Mouse (Mus musculus) kidney, adult 9 months (tissue): ENCODE data around the gene Rasl2-9.
"Not testable (repeated sequence)": the region's sequence is repeated elsewhere in the genome, so short reads cannot be mapped to it uniquely, and the experiment has no call there.

Source experiments
- DNase-seq: peaks from one replicate; pipeline ENCODE4 v3.0.0; 2022

Gene Rasl2-9

DNA sequence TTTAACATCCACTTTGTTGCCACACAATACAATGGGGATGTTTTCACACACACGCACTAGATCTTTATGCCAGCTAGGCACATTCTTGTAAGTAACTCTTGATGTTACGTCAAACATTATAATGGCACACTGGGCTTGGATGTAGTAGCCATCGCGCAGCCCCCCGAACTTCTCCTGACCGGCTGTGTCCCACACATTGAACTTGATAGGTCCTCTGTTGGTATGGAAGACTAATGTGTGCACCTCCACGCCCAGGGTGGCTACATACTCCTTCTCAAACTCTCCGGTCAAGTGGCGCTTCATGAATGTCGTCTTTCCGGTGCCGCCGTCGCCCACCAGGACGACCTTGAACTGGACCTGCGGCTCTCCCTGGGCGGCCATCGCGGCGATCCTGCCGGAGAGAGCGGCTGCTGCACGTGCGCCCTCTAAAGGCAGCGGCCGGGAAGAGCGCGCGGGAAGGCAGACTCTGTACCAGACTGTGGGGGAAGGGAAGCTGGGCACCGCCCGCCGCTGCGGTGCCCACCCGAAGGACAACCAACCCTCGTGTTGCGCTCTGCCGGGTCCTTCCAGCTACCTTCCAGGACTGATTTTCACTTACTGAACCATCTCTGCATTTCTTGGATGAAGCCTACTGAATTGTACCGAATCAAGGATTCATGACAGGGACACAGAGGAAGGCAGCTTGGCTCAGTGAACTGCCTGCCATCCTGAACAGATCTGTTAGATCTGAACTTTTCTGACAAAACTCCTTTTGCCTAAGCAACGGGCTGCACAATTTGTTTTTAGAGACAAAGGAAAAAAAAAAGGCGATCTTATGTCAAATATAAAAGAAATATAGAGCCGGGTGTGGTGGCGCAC, at the start of gene Rasl2-9:
TSS of gene Rasl2-9 (minus strand) at position 402 of the 858 bp plus-strand sequence.
- DNase-seq, result peak; percentile 83

DNA sequence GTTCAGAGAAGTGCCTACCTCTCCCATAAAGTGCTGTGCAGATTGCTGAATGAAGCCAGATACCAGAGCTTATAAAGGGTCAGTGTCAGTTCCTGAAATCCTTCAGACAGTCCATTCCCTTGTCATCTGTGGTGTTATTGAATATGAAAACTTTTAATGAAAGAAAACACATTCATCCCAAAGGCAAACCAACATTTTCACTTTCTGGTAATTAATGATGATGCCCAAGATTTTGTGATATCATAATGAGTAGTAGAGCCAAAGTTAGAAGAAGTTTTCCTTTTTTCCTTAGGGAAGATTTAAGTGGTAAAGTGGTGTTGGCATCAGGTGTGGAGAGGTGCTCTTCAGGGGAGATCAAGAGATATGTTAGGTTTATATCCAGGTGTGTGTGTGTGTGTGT, 23.8 kb upstream of the Rasl2-9 start, which contains the start of gene Vmn1r55:
TSS of gene Vmn1r55 (minus strand) at position 101 of the 400 bp plus-strand sequence.
- not testable (repeated sequence) for DNase-seq

DNA sequence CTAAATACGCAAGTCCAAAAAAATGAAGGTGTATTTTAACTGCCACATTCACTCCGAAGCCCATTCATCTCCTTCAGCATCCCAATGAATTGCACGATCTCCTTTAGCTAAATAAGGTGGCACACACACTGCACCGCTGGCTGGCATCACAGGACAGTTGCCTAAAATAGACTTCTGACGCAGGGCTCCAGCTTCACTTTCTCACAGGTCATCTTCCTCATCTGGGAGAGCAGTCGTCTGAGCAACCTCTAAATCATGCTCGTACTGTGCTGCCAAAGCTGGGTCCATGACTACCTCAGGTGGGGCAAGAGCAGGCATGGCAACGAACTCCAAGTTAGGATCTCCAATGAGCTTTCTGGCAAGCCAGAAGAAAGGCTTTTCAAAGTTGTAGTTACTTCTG, 672 bp downstream of the Rasl2-9 start:
- no peak for DNase-seq

GRCm38 (mm10) chr7:5116850-5117249, 8.9 kb downstream of the Rasl2-9 start, which contains the start of gene Rfpl4:
Rfpl4 (minus strand) TSS chr7:5116950.
- no peak for DNase-seq

DNA sequence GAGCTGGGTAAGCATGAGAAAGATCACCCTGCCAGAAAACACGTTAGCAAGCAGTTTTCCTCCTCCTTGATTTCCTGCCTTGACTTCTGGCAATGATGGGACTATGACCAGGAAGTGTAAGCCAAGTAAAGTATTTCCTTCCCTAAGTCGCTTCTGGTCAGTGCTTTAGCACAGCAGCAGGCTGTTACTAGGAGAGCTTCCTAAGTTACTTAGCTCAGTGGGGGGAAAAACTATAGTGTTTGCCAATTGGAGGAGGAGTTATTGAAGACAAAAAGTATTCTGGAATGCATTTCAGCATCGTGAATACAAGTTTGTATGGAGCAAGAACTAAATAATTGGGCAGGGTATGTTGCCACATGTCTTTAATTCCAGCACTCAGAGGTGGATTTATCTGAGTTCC, 13.0 kb downstream of the Rasl2-9 start:
- no peak for DNase-seq

- no peak for DNase-seq
These were observed 16.4 kb downstream of the Rasl2-9 start for GRCm38 (mm10) chr7:5109301-5109700.

- DNase-seq, result no peak
These were observed 17.5 kb downstream of the Rasl2-9 start for GRCm38 (mm10) chr7:5108272-5108671.

- DNase-seq, result peak; percentile 45
These were observed 23.2 kb downstream of the Rasl2-9 start for GRCm38 (mm10) chr7:5102564-5102963.

- DNase-seq, result no peak
These were observed 24.6 kb downstream of the Rasl2-9 start for GRCm38 (mm10) chr7:5101066-5101663.

DNA sequence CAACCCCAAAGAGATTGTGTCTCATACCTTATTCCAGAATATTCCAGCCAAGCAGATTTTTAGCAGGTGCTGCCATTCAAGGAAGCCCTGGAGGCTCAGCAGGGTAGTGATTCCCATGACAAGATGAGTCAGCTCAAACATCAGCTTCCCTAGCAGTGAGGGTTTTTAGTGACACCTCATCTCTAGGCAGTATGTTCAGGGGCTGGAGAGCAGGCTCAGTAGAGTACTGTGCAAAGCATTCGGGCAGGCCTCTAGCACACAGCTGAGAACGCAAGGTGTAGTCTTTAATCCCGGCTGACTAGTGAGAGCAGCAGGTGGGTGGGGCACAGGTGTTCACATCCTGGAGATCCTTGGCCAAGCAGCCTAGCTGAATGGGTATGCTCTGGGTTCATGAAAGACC, 26.0 kb downstream of the Rasl2-9 start:
- DNase-seq, result no peak

GRCm38 (mm10) chr7:5098769-5099168, 27.0 kb downstream of the Rasl2-9 start:
- DNase-seq, result no peak

DNA sequence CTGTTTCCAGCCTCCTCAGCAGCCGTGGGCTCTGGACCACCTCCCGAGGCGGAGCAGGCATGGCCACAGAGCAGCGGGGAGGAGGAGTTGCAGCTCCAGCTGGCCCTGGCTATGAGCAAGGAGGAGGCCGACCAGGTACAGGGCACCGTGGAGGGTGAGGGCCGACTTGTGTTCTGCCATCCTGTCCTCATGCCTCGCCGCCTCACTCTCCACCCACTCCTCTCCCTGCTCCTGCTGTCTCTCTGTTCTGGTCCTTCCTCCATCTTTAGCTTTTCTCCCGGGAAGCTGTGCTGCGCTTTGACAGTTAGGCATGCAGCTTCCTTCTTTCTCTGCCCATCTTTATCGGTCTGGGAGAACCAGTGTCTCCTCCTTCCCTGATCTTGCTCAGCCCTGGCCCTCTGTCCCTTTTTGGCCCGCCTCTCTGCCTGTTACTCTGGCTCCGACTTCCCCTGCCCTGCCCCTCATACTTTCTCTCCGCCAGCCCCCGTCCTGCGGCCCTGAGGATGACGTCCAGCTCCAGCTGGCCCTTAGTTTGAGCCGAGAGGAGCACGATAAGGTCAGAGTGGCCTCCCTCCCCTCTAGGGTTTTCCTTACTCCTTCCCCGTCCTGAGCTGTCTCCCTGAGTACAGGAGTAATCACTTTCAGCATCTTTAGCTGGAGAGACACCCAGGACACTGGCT, 32.8 kb downstream of the Rasl2-9 start:
- no peak for DNase-seq

DNA sequence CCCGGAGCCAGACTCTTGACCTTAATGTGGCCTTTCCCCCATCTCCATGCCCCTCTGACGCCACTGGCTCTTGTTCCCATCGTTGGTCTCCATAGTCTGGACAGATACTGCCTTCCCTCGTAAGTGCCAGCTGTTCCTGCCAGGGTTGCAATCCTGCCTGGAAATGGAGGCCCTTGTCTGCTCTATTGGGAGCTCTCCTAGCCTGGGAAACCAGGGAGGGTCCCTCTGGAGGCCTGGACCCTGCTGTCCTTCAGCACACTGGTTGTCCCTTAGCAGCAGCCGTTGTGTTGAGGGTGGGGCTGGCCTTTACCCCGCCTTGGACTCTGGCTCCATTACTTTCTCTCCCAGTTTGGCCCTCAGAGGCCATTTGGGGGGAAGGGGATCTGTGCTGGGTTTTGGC, 33.4 kb downstream of the Rasl2-9 start:
- no peak for DNase-seq

DNA sequence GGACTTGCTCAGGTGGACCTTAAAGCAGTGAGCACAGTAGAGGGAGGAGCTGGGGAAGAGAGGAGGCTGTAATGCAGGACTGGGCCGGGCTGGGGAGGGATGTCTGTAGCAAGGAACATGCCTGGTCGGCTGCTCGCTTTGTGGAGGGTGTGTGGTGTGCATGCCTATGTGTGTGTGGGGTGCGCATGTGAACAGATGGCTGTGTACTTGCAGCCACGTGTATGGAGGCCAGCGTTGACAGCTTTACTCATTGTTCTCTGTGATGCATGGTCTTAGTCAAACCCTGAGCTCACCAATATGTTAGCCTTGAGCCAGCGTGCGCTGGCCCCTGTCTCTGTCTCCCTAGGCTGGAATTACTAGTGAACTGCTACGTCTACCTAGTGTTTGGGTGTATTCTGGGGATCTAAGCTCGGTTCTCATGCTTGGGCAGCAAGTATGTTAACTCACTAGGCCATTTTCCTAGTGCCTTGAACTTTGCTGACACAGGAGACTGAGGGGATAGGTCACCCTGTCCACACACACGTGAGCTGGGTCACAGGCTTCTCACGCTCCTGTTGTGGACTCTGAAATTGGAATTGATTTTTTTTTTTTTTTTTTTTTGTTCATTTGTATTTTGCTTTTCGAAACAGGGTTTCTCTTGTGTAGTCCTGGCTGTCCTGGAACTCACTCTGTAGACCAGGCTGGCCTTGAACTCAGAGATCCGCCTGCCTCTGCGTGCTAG, 34.6 kb downstream of the Rasl2-9 start:
- DNase-seq, result no peak

DNA sequence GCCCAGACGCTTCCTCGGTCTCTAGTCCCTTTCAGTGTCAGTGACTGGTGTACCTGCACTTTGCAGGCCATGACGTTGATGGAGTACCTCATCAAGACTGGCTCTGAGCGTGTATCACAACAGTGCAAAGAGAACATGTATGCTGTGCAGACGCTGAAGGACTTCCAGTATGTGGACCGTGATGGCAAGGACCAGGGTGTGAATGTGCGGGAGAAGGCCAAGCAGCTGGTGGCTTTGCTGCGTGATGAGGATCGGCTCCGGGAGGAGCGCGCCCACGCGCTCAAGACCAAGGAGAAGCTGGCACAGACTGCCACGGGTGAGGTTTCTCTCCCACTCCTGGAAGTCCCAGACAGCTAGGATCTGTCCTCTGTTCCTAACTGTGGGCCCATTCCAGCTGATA, 35.9 kb downstream of the Rasl2-9 start:
- no peak for DNase-seq

DNA sequence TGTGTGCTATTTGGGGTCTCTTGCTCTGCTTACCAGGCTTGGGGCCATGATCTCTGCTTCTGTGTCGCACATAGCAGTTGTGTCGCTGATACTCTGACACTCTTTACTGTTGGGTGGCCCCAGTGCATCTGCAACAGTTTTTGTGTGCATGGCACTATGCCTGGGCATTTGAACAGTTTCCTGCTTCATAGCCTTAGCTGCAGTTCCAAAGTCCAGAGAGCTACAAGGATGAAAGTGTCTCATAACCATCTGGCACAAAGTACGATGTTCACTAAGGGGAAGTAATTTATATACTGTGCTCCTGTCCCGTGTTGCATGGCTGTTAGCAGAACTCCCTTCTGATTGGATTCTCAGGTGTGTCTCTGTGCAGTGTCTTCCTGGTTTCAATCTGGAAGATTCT, 37.9 kb downstream of the Rasl2-9 start:
- peak; percentile 80 for DNase-seq

- DNase-seq, result no peak
These were observed 38.8 kb downstream of the Rasl2-9 start for GRCm38 (mm10) chr7:5086921-5087440.

DNA sequence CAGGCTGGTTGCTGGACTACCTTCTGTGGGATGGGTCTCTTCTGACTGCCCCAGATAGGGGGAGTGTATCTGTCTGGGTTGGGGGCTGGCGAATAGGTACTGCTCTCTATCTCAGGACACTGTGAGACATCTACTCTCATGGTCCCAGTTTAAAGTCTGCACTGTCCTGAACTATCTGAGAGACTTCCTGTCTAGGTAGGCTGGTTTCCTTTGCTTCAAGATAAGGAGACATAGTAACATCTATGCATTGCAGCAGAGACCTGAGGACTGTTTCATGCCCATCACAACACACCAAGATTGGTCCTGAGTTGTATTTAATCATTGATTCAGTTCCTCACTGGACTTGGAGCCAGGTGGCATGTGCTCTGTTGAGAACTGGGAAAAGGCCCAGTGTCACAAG, 40.2 kb downstream of the Rasl2-9 start:
- no peak for DNase-seq

DNA sequence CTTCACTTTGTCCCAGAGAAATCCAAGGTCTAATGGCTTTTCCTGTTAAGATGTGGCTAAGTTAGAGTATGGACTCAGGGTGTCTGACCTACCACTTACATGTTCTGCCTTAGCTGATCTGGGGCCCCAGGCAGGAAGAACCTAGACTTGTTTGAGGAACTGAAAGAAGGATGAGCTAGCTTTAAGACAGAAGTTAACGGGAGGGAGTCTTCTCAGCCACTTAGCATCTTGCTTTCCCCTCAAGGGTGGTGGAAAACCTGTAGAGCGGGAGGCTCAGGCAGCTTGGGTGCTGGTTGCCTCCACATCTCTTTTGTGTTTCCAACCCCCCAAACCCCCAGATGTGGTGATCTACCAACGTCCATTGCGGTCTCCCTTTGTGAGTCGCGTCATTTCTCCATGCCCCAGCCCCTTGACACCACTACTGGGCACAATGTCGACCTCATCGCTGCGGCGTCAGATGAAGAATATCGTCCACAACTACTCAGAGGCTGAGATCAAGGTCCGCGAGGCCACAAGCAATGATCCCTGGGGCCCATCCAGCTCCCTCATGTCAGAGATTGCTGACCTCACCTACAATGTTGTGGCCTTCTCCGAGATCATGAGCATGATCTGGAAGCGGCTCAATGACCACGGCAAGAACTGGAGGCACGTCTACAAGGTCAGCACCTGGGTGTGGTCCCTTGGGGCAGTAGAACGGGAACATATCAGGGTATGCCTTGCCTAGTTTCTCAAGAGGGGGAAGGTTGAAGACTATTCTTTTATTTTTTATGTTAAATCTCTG, 42.2 kb downstream of the Rasl2-9 start:
- DNase-seq, result peak; percentile 84

DNA sequence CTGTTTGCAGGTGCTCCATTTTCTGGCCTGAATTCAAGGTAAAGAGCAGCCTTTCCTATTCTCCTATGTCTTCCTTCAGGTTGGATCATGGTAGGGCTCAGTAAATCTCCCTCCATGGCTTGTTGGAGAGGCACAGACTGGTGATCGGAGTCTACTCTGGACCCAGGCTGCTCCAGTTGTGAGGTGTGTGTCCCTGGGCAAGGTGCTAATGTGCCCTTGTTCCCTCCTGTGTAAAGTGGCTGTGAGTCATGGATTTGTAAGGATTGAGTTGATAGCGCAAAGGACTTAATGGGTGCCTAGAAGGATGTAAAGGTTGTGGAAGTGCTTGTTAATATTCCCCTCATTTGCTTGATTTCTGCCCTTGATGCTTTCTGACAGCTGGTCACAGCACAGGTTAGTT, 43.8 kb downstream of the Rasl2-9 start:
- no peak for DNase-seq

- no peak for DNase-seq
These were observed 44.5 kb downstream of the Rasl2-9 start for GRCm38 (mm10) chr7:5081241-5081640.

GRCm38 (mm10) chr7:5080815-5081214, 44.9 kb downstream of the Rasl2-9 start:
- peak; percentile 28 for DNase-seq
